Mouse (Mus musculus): ENCODE data around the gene Prex1. TPM values are rescaled to one million over a fixed set of nuclear protein-coding genes. Genes with fewer than 3 reads are reported as not detected.

The Prex1 gene
- polyA plus RNA-seq, 1 experiment from 2014 or later = 11.3 TPM

- no peak for ATAC-seq (replicated peaks; ENCODE audit: low FRiP score, low TSS enrichment, low read depth)
- no peaks in the 10 kb centered on the region for H3K27me3 ChIP-seq (replicated peaks; ENCODE audit: control insufficient read depth, insufficient read depth, low read length)
- 83% methylated on average over 13 of the region's 13 CpGs for WGBS
- H3K36me3 ChIP-seq (ENCODE audit: control insufficient read depth, insufficient read depth, low read length) = no peaks in the 10 kb centered on the region
- no peak overlapping the region for H3K27ac ChIP-seq (ENCODE audit: low read depth)
- no peak overlapping the region for H3K4me2 ChIP-seq (ENCODE audit: low read length)
- DNase-seq (ENCODE audit: low spot score) = no peak
- peaks cover 8% of the 10 kb centered on the region; the same call in 1 of the 2 replicates for H3K4me1 ChIP-seq (replicated peaks; ENCODE audit: control insufficient read depth, insufficient read depth, low read length)
- H3K9ac ChIP-seq (ENCODE audit: low read length) = no peak overlapping the region
- H3K9me3 ChIP-seq (ENCODE audit: control insufficient read depth, low read length) = no peaks in the 10 kb centered on the region
- no peak overlapping the region for H3K4me3 ChIP-seq (ENCODE audit: low read depth, low read length)
These were observed 47.5 kb downstream of the Prex1 start for GRCm38 (mm10) chr2:166666175-166666574.

- Histone ChIP-seq H3K4me1 (replicated peaks; ENCODE audit: control insufficient read depth, insufficient read depth, low read length) (0 out of 2 replicates have a peak, but pooled peaks cover 4% of the 10 kb centered on the region), H3K9ac (ENCODE audit: low read length) (no peak overlapping the region), H3K27ac (ENCODE audit: low read depth) (no peak overlapping the region), H3K4me2 (ENCODE audit: low read length) (no peak overlapping the region), H3K36me3 (ENCODE audit: control insufficient read depth, insufficient read depth, low read length) (no peaks in the 10 kb centered on the region), H3K27me3 (replicated peaks; ENCODE audit: control insufficient read depth, insufficient read depth, low read length) (no peaks in the 10 kb centered on the region), H3K9me3 (ENCODE audit: control insufficient read depth, low read length) (no peaks in the 10 kb centered on the region), H3K4me3 (ENCODE audit: low read depth, low read length) (no peak overlapping the region)
- WGBS = 74% methylated on average over 6 of the region's 6 CpGs
- ATAC-seq (replicated peaks; ENCODE audit: low FRiP score, low TSS enrichment, low read depth) = no peak
- DNase-seq (ENCODE audit: low spot score) = no peak
These were observed 48.2 kb downstream of the Prex1 start for GRCm38 (mm10) chr2:166665244-166665922.

DNA sequence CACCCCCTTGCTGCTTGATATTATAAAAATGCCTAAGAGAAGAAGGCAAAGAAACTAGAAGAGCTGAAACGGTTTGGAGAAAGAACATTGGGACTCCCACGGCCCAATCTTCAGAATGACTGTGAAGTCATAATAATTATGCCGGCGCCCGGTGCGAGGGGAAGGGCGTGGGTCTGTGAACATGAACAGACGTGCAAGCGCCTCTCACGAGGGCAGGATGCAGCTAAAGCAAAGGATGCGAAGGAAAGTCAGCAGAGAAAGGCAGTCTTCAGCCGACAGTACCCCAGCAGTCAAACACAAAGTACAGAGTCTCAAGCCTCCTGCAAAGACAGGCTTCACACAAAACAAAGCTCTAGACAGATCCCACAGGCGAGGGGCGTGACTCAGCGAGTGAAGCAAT lies 49.1 kb downstream of the Prex1 start:
- Histone ChIP-seq H3K27me3 (replicated peaks; ENCODE audit: control insufficient read depth, insufficient read depth, low read length) (no peaks in the 10 kb centered on the region), H3K4me2 (ENCODE audit: low read length) (no peak overlapping the region), H3K4me3 (ENCODE audit: low read depth, low read length) (no peak overlapping the region), H3K9me3 (ENCODE audit: control insufficient read depth, low read length) (no peaks in the 10 kb centered on the region), H3K9ac (ENCODE audit: low read length) (no peak overlapping the region), H3K27ac (ENCODE audit: low read depth) (no peak overlapping the region), H3K36me3 (ENCODE audit: control insufficient read depth, insufficient read depth, low read length) (no peaks in the 10 kb centered on the region), H3K4me1 (replicated peaks; ENCODE audit: control insufficient read depth, insufficient read depth, low read length) (0 out of 2 replicates have a peak, but pooled peaks cover 4% of the 10 kb centered on the region)
- DNase-seq (ENCODE audit: low spot score) (no peak), ATAC-seq (replicated peaks; ENCODE audit: low FRiP score, low TSS enrichment, low read depth) (no peak)
- whole genome bisulfite sequencing = 82% methylated on average over 15 of the region's 15 CpGs

GRCm38 (mm10) chr2:166663250-166663961 lies 50.2 kb downstream of the Prex1 start:
- no peak overlapping the region for H3K27ac ChIP-seq (ENCODE audit: low read depth)
- no peak overlapping the region for H3K4me2 ChIP-seq (ENCODE audit: low read length)
- H3K4me3 ChIP-seq (ENCODE audit: low read depth, low read length) = no peak overlapping the region
- DNase-seq (ENCODE audit: low spot score) (no peak), ATAC-seq (replicated peaks; ENCODE audit: low FRiP score, low TSS enrichment, low read depth) (no peak)
- H3K27me3 ChIP-seq (replicated peaks; ENCODE audit: control insufficient read depth, insufficient read depth, low read length) = no peaks in the 10 kb centered on the region
- no peak overlapping the region for H3K9ac ChIP-seq (ENCODE audit: low read length)
- 0 out of 2 replicates have a peak, but pooled peaks cover 4% of the 10 kb centered on the region for H3K4me1 ChIP-seq (replicated peaks; ENCODE audit: control insufficient read depth, insufficient read depth, low read length)
- H3K36me3 ChIP-seq (ENCODE audit: control insufficient read depth, insufficient read depth, low read length) = no peaks in the 10 kb centered on the region
- H3K9me3 ChIP-seq (ENCODE audit: control insufficient read depth, low read length) = no peaks in the 10 kb centered on the region
- WGBS = 87% methylated on average over 9 of the region's 9 CpGs

DNA sequence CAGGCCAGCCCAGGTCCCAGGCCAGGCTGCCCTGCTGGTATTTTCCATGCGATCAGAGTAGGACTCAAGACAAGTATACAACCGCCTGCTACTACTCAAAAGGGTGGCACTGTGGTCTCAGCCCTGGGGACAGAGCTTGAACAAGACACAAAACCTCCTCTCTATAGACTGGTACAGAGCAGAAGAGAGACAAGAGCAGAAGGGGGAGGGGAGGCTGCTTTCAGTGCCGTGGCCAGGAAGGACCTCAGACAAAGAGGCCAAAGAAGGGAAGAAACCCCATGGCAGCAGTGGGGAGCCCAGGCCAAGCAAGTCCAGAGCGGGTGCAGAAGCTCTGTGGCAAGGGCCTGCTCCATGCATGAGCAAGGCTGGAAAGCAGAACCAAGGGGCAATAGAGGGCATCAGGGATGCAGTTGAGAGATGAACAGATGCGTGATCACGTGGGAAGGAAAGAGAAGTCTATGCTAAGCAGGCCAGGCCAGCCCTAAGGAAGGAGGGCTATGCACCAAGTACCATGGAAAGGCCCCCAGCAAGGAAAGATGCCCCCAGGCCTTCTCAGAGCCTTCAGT lies 51.0 kb downstream of the Prex1 start:
- H3K4me2 ChIP-seq (ENCODE audit: low read length) = no peak overlapping the region
- H3K36me3 ChIP-seq (ENCODE audit: control insufficient read depth, insufficient read depth, low read length) = no peaks in the 10 kb centered on the region
- H3K9ac ChIP-seq (ENCODE audit: low read length) = no peak overlapping the region
- H3K27me3 ChIP-seq (replicated peaks; ENCODE audit: control insufficient read depth, insufficient read depth, low read length) = no peaks in the 10 kb centered on the region
- H3K4me3 ChIP-seq (ENCODE audit: low read depth, low read length) = no peak overlapping the region
- 86% methylated on average over 6 of the region's 6 CpGs for WGBS
- H3K4me1 ChIP-seq (replicated peaks; ENCODE audit: control insufficient read depth, insufficient read depth, low read length) = peaks cover 4% of the 10 kb centered on the region; the same call in 1 of the 2 replicates
- no peak for ATAC-seq (replicated peaks; ENCODE audit: low FRiP score, low TSS enrichment, low read depth)
- no peak for DNase-seq (ENCODE audit: low spot score)
- H3K9me3 ChIP-seq (ENCODE audit: control insufficient read depth, low read length) = no peaks in the 10 kb centered on the region
- H3K27ac ChIP-seq (ENCODE audit: low read depth) = no peak overlapping the region

DNA sequence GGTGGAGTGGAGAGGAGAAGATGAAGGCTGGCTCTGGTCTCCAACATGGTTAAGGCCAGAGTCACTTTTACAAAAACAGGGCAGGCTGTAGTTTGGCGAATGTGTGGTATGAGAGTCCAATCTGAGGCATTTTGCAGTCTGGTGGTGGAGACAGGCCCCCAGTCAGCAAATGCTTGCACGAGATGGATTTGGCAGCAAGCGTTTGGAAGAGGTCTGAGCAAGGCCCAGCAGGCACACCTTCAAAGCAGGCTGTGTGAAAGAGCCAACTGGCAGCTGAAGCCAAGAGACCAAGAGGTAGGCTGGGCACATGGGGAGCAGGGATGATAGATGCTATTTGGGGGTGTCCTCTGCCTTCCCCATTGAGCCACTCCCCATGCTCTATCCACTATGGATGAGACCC lies 51.7 kb downstream of the Prex1 start:
- Histone ChIP-seq H3K4me1 (replicated peaks; ENCODE audit: control insufficient read depth, insufficient read depth, low read length) (peaks cover 4% of the 10 kb centered on the region; the same call in 1 of the 2 replicates), H3K4me3 (ENCODE audit: low read depth, low read length) (no peak overlapping the region), H3K36me3 (ENCODE audit: control insufficient read depth, insufficient read depth, low read length) (no peaks in the 10 kb centered on the region), H3K4me2 (ENCODE audit: low read length) (no peak overlapping the region), H3K27ac (ENCODE audit: low read depth) (no peak overlapping the region), H3K9ac (ENCODE audit: low read length) (no peak overlapping the region), H3K27me3 (replicated peaks; ENCODE audit: control insufficient read depth, insufficient read depth, low read length) (no peaks in the 10 kb centered on the region), H3K9me3 (ENCODE audit: control insufficient read depth, low read length) (no peaks in the 10 kb centered on the region)
- 74% methylated on average over 3 of the region's 3 CpGs for WGBS
- ATAC-seq (replicated peaks; ENCODE audit: low FRiP score, low TSS enrichment, low read depth) (no peak), DNase-seq (ENCODE audit: low spot score) (no peak)

DNA sequence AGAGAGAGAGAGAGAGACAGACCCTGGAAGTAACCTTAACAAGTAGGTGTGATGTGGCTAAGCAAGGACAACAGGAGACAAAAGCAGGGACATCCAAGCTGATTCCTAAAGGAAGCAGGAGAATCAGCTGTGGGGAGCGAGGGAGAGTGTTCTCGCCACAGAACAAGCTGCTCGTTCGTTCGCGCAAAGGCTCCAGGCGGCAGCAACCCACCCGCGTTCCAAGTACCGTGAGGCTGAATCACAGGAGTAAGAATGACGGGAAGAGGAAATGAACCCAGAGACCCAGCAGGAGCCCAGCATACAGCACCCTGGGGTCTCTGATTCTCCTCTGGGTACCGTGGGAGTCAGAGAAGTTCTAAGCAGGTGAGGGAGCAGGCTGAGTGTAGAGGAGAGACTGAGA lies 52.1 kb downstream of the Prex1 start:
- Histone ChIP-seq H3K4me1 (replicated peaks; ENCODE audit: control insufficient read depth, insufficient read depth, low read length) (peaks cover 6% of the 10 kb centered on the region; the same call in 1 of the 2 replicates), H3K27ac (ENCODE audit: low read depth) (no peak overlapping the region), H3K9me3 (ENCODE audit: control insufficient read depth, low read length) (no peaks in the 10 kb centered on the region), H3K4me3 (ENCODE audit: low read depth, low read length) (no peak overlapping the region), H3K9ac (ENCODE audit: low read length) (no peak overlapping the region), H3K27me3 (replicated peaks; ENCODE audit: control insufficient read depth, insufficient read depth, low read length) (no peaks in the 10 kb centered on the region), H3K36me3 (ENCODE audit: control insufficient read depth, insufficient read depth, low read length) (no peaks in the 10 kb centered on the region), H3K4me2 (ENCODE audit: low read length) (no peak overlapping the region)
- DNase-seq (ENCODE audit: low spot score) (no peak), ATAC-seq (replicated peaks; ENCODE audit: low FRiP score, low TSS enrichment, low read depth) (no peak)
- WGBS = 71% methylated on average over 12 of the region's 12 CpGs

DNA sequence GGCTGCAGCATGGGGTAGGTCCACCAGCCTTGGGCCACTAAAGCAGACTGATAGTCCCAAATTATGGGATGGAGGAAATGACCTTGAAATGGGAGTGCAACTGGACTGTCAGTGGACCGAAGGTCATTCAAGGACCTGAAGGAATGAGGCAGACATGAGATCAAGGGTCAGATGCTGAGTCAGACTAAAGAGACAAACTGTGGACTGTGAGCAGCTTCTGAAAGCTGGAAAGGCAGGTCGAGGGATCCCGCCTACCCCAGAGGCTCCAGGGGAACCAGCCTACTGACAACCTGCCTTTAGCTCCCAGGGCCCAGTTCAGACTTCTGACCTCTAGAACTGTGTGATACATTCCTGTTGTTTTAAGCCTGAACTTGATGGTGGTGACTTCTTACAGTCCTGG lies 55.3 kb downstream of the Prex1 start:
- peaks cover 14% of the 10 kb centered on the region; the same call in 1 of the 2 replicates for H3K4me1 ChIP-seq (replicated peaks; ENCODE audit: control insufficient read depth, insufficient read depth, low read length)

More for the DNA sequence above, 55.3 kb downstream of the Prex1 start:
- H3K9ac ChIP-seq (ENCODE audit: low read length) = no peak overlapping the region
- no peaks in the 10 kb centered on the region for H3K36me3 ChIP-seq (ENCODE audit: control insufficient read depth, insufficient read depth, low read length)
- 67% methylated on average over 3 of the region's 3 CpGs for WGBS
- H3K27ac ChIP-seq (ENCODE audit: low read depth) = no peak overlapping the region
- no peak for DNase-seq (ENCODE audit: low spot score)
- no peak overlapping the region for H3K4me3 ChIP-seq (ENCODE audit: low read depth, low read length)
- ATAC-seq (replicated peaks; ENCODE audit: low FRiP score, low TSS enrichment, low read depth) = no peak
- H3K4me2 ChIP-seq (ENCODE audit: low read length) = no peak overlapping the region
- H3K27me3 ChIP-seq (replicated peaks; ENCODE audit: control insufficient read depth, insufficient read depth, low read length) = no peaks in the 10 kb centered on the region
- H3K9me3 ChIP-seq (ENCODE audit: control insufficient read depth, low read length) = no peaks in the 10 kb centered on the region

Measured in intestine, embryonic 14.5 days (tissue).